In genomic region chr10:99632250-99632985, GRCm38 (mm10) we compare ENCODE assay signal across 32 mouse cellular contexts.
A peak's percentile ranks its signal among the peaks of the same experiment; 100 is the strongest.
DNase-seq lines count a peak whose midpoint lies in the region; ATAC-seq and TF ChIP-seq lines count a peak whose summit lies in the region.
"Had no signal": no experiment of that assay in that cellular context is flagged by ENCODE, and none has a peak within 500 bp of the region (broad histone marks: within the 10 kb centered on the region; RNA-seq: fewer than 3 reads in every experiment).

No protein-coding gene starts in this region.

- no peak for ATAC-seq in midbrain, embryonic 11.5 days (ENCODE audit: low FRiP score)
- no peak for ATAC-seq in midbrain, embryonic 16.5 days
- peak; percentile 90 for ATAC-seq in megakaryocyte, adult 5-6 weeks (ENCODE audit: poor library complexity, severe bottlenecking)
- ATAC-seq: forebrain, embryonic 14.5 days; liver, postnatal 0 days; lung, postnatal 0 days had no signal

- TF ChIP-seq CTCF in bone marrow macrophage, adult 2 months (IDR thresholded peaks at IDR 0.05; ENCODE audit: low read depth, low read length) = no peak
- no peak for TF ChIP-seq CTCF in thymus, adult 2 months (IDR thresholded peaks at IDR 0.05; ENCODE audit: borderline replicate concordance, control insufficient read depth, extremely low read depth, insufficient read depth, low read length, poor library complexity)

- no peaks in the 10 kb centered on the region for H3K4me1 ChIP-seq in midbrain, embryonic 11.5 days (ENCODE audit: control insufficient read depth, insufficient read depth, low read length)
- H3K4me1 ChIP-seq in midbrain, embryonic 16.5 days (ENCODE audit: control insufficient read depth, insufficient read depth, low read length) = no peaks in the 10 kb centered on the region
- peaks cover 32% of the 10 kb centered on the region for H3K4me1 ChIP-seq in bone marrow macrophage, adult 2 months (ENCODE audit: control insufficient read depth, insufficient read depth, low read length)
- H3K4me1 ChIP-seq in thymus, adult 2 months (replicated peaks; ENCODE audit: control insufficient read depth, insufficient read depth, low read length) = no peaks in the 10 kb centered on the region
- H3K4me1 ChIP-seq in hindbrain, embryonic 10.5 days (replicated peaks) = no peaks in the 10 kb centered on the region
- H3K4me1 ChIP-seq: embryonic facial prominence, embryonic 12.5 days; heart, embryonic 10.5 days; heart, embryonic 15.5 days; hindbrain, embryonic 13.5 days; kidney, embryonic 15.5 days; limb, embryonic 12.5 days; midbrain, embryonic 12.5 days had no signal

- DNase-seq in midbrain, embryonic 11.5 days (ENCODE audit: low spot score, missing footprints) = peak; percentile 76
- DNase-seq in splenic B cell, adult 2 months (ENCODE audit: low read depth, low spot score) = peak; percentile 49
- DNase-seq in thymus, adult 2 months = no peak
- DNase-seq in hindbrain, embryonic 10.5 days (ENCODE audit: low spot score) = no peak
- no peak for DNase-seq in heart, postnatal 36 days
- DNase-seq: adrenal gland, postnatal 25 days; cerebellum, adult 8-10 months; cerebellum, postnatal 25 days; embryo, embryonic 11 days; gastrocnemius, postnatal 14 days; heart, adult 11 months; kidney, adult 11 months; kidney, postnatal 36 days; liver, postnatal 0 days; right cerebral cortex, postnatal 4 days; thymus, postnatal 4 days had no signal

- intact Hi-C loops in heart, postnatal 36 days (cut with DNase I) = no loop called here

- H3K36me3 ChIP-seq in midbrain, embryonic 11.5 days (ENCODE audit: control insufficient read depth, insufficient read depth, low read length) = no peaks in the 10 kb centered on the region
- H3K36me3 ChIP-seq in midbrain, embryonic 16.5 days (ENCODE audit: control insufficient read depth, insufficient read depth, low read length) = no peaks in the 10 kb centered on the region
- no peaks in the 10 kb centered on the region for H3K36me3 ChIP-seq in splenic B cell, adult 2 months (ENCODE audit: control insufficient read depth, insufficient read depth, low read length, poor library complexity, severe bottlenecking)
- no peaks in the 10 kb centered on the region for H3K36me3 ChIP-seq in thymus, adult 2 months (ENCODE audit: control insufficient read depth, insufficient read depth, low read length)
- no peaks in the 10 kb centered on the region for H3K36me3 ChIP-seq in hindbrain, embryonic 10.5 days
- H3K36me3 ChIP-seq: embryonic facial prominence, embryonic 12.5 days; heart, embryonic 10.5 days; heart, embryonic 15.5 days; hindbrain, embryonic 13.5 days; kidney, embryonic 15.5 days; limb, embryonic 12.5 days; midbrain, embryonic 12.5 days had no signal

- no peak overlapping the region for H3K9ac ChIP-seq in midbrain, embryonic 11.5 days (ENCODE audit: low read length)
- H3K9ac ChIP-seq in midbrain, embryonic 16.5 days (ENCODE audit: low read depth, low read length) = no peak overlapping the region
- H3K9ac ChIP-seq: embryonic facial prominence, embryonic 12.5 days; heart, embryonic 15.5 days; hindbrain, embryonic 13.5 days; kidney, embryonic 15.5 days; limb, embryonic 12.5 days; liver, postnatal 0 days; midbrain, embryonic 12.5 days had no signal

- H3K9me3 ChIP-seq in midbrain, embryonic 11.5 days (ENCODE audit: control insufficient read depth, low read length) = no peaks in the 10 kb centered on the region
- no peaks in the 10 kb centered on the region for H3K9me3 ChIP-seq in midbrain, embryonic 16.5 days (replicated peaks; ENCODE audit: control insufficient read depth, low read length, poor library complexity, severe bottlenecking)
- no peaks in the 10 kb centered on the region for H3K9me3 ChIP-seq in hindbrain, embryonic 10.5 days
- H3K9me3 ChIP-seq: embryonic facial prominence, embryonic 12.5 days; heart, embryonic 10.5 days; heart, embryonic 15.5 days; hindbrain, embryonic 13.5 days; kidney, embryonic 15.5 days; limb, embryonic 12.5 days; midbrain, embryonic 12.5 days had no signal

- H3K27me3 ChIP-seq in midbrain, embryonic 11.5 days (ENCODE audit: control insufficient read depth, insufficient read depth, low read length) = no peaks in the 10 kb centered on the region
- H3K27me3 ChIP-seq in midbrain, embryonic 16.5 days (ENCODE audit: control insufficient read depth, insufficient read depth, low read depth, low read length) = no peaks in the 10 kb centered on the region
- no peaks in the 10 kb centered on the region for H3K27me3 ChIP-seq in splenic B cell, adult 2 months (ENCODE audit: control insufficient read depth, insufficient read depth, low read length, poor library complexity, severe bottlenecking)
- H3K27me3 ChIP-seq in thymus, adult 2 months (ENCODE audit: control insufficient read depth, insufficient read depth, low read length) = no peaks in the 10 kb centered on the region
- no peaks in the 10 kb centered on the region for H3K27me3 ChIP-seq in hindbrain, embryonic 10.5 days (ENCODE audit: insufficient read depth, poor library complexity, severe bottlenecking)
- H3K27me3 ChIP-seq: CH12.LX; embryonic facial prominence, embryonic 12.5 days; heart, embryonic 15.5 days; hindbrain, embryonic 13.5 days; kidney, embryonic 15.5 days; limb, embryonic 12.5 days; midbrain, embryonic 12.5 days had no signal

- H3K27ac ChIP-seq in midbrain, embryonic 11.5 days (ENCODE audit: low read depth, low read length) = no peak overlapping the region
- no peak overlapping the region for H3K27ac ChIP-seq in midbrain, embryonic 16.5 days (ENCODE audit: low read length)
- peak overlapping the region; percentile 99 for H3K27ac ChIP-seq in bone marrow macrophage, adult 2 months (ENCODE audit: insufficient read depth, low read depth, low read length)
- H3K27ac ChIP-seq in thymus, adult 2 months (ENCODE audit: control insufficient read depth, insufficient read depth, low read length) = no peak overlapping the region
- H3K27ac ChIP-seq in hindbrain, embryonic 10.5 days = no peak overlapping the region
- H3K27ac ChIP-seq: embryonic facial prominence, embryonic 12.5 days; heart, embryonic 10.5 days; heart, embryonic 15.5 days; hindbrain, embryonic 13.5 days; kidney, embryonic 15.5 days; layer of hippocampus, adult 2 months; left cerebral cortex, adult 2 months; limb, embryonic 12.5 days; midbrain, embryonic 12.5 days had no signal

- no peak overlapping the region for H3K4me3 ChIP-seq in midbrain, embryonic 11.5 days (ENCODE audit: low read depth, low read length)
- H3K4me3 ChIP-seq in midbrain, embryonic 16.5 days (ENCODE audit: low read depth, low read length) = no peak overlapping the region
- H3K4me3 ChIP-seq in bone marrow macrophage, adult 2 months (ENCODE audit: insufficient read depth, low read length) = peak overlapping the region; percentile 16
- no peak overlapping the region for H3K4me3 ChIP-seq in thymus, adult 2 months (ENCODE audit: control insufficient read depth, insufficient read depth, low read length)
- H3K4me3 ChIP-seq in hindbrain, embryonic 10.5 days = no peak overlapping the region
- H3K4me3 ChIP-seq: embryonic facial prominence, embryonic 12.5 days; heart, embryonic 10.5 days; heart, embryonic 15.5 days; hindbrain, embryonic 13.5 days; kidney, embryonic 15.5 days; layer of hippocampus, adult 2 months; left cerebral cortex, adult 2 months; limb, embryonic 12.5 days; midbrain, embryonic 12.5 days had no signal

- H3K4me2 ChIP-seq in midbrain, embryonic 11.5 days = no peak overlapping the region
- no peak overlapping the region for H3K4me2 ChIP-seq in midbrain, embryonic 16.5 days (ENCODE audit: low read length)
- H3K4me2 ChIP-seq: embryonic facial prominence, embryonic 12.5 days; heart, embryonic 15.5 days; hindbrain, embryonic 13.5 days; kidney, embryonic 15.5 days; limb, embryonic 12.5 days; liver, embryonic 11.5 days; midbrain, embryonic 12.5 days had no signal

- no peak for TF ChIP-seq POLR2A in bone marrow macrophage, adult 2 months (IDR thresholded peaks at IDR 0.05; ENCODE audit: borderline replicate concordance, low read depth, low read length)
- TF ChIP-seq POLR2A in thymus, adult 2 months (IDR thresholded peaks at IDR 0.05; ENCODE audit: control insufficient read depth, extremely low read depth, insufficient read depth, low read length, poor library complexity) = no peak

- 81% methylated on average over 6 of the region's 6 CpGs for WGBS in midbrain, embryonic 11.5 days
- 83% methylated on average over 6 of the region's 6 CpGs for WGBS in midbrain, embryonic 16.5 days
- WGBS in thymus, adult 2 months = 33% methylated on average over 6 of the region's 6 CpGs
- WGBS in hindbrain, embryonic 10.5 days = 82% methylated on average over 6 of the region's 6 CpGs

Comparison
In these comparisons a context has a peak if more than half of its experiments do, and no peak if none do; other contexts are left out.
1. DNase-seq: peak in midbrain, embryonic 11.5 days (single experiment) and splenic B cell, adult 2 months (single experiment); none in thymus, adult 2 months (single experiment), hindbrain, embryonic 10.5 days (single experiment) and heart, postnatal 36 days (0 of 2).